Mouse (Mus musculus): Measurements from ENCODE around the gene Olfr643. TPM values are rescaled to one million over a fixed set of nuclear protein-coding genes. Genes with fewer than 3 reads are reported as not detected.

The Olfr643 gene
- polyA plus RNA-seq, 1 experiment from 2014 or later, result not detected

DNA sequence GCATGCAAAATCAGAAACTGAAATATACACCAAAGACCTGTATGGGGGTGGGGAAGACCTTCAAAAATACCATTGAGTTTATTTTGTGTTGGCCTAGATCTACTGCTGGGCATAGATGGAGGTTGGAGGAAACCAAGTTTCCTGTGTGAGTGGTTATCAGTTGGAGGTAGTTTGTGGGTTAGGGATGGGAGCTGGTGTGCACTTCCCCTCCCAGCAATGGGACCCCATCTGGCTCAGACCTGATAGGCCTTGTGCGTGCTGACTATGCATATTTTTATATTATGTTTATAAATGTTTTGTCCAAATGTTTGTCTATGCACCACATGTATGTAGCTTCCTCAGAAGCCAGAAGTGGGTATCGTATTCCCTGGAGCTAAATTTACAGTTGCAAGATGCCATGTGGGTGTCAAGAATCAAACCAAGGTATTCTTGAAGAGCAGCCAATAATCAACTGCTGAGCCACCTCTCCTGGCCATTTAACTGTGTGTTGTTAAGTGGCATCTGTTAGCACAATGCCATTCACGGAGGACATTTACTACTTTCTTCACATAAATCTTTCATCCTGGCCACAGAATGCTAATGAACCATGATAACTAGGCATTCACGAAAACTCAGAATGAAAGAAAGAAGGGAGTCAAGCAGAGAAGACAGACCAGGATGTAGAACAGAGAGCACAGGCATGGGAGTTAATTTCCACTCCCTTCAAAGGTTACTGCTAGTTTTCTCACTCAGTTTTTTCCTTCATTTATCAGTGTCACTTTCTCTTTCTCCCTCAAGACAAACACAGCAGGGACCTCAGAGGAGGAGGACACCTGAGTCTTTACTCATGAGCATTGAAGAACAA lies 33.1 kb downstream of the Olfr643 start:
- WGBS, result 56% methylated on average over 4 of the region's 4 CpGs
- no peak overlapping the region for H3K4me3 ChIP-seq

DNA sequence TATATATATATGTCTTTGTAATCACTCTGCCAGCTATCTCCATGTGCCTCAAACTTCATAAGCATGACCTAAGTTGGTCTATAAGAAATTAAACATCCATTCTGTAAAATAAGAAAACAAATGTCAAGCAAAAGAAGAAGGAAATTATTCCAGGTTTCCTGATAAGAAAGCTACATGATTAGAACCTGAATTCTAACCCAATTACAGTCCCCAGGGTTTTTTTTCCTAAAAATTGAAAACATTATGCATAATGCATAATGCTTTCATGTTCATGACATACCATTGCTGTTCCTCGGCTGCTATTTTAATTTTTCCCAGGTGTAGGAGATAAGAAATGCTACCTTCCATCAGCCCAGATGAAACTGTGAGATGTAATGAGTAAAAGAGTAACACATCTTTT lies 51.8 kb downstream of the Olfr643 start, which contains the start of gene Olfr645:
TSS of gene Olfr645 (minus strand) at position 101 of the 400 bp plus-strand sequence.
- WGBS, result 68% methylated on average over 1 of the region's 1 CpGs
- ATAC-seq (ENCODE audit: insufficient number of reproducible peaks, low FRiP score), result no peak

More for the DNA sequence above, 33.1 kb downstream of the Olfr643 start:
- no peaks in the 10 kb centered on the region for H3K27me3 ChIP-seq (replicated peaks)
- no peak overlapping the region for H3K4me2 ChIP-seq
- H3K4me1 ChIP-seq (replicated peaks), result no peaks in the 10 kb centered on the region
- no peak overlapping the region for H3K27ac ChIP-seq (ENCODE audit: poor library complexity, severe bottlenecking)
- ATAC-seq (ENCODE audit: insufficient number of reproducible peaks, low FRiP score), result no peak
- no peaks in the 10 kb centered on the region for H3K36me3 ChIP-seq
- H3K9me3 ChIP-seq (replicated peaks), result no peaks in the 10 kb centered on the region
- H3K9ac ChIP-seq, result no peak overlapping the region

DNA sequence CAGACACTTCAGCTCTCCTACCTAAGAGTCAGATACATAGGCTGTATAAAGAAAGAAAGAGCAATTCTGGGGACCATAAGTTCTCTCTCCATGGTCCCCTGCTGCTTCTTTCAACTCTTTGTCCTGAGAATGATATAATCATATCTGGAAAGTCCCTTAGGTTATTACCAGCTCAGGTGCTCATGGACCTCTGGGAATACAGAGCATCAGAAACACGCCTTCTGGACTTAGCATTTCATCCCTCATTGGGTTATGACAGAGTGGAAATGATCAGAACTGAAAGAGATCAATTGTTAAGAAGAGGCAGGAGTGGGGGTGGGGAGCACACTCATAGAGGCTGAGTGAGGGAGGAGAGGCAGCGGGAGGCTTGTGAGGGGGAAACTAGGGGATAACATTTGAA lies 65.4 kb downstream of the Olfr643 start, which contains the start of gene Olfr644:
TSS of gene Olfr644 (minus strand) at position 101 of the 400 bp plus-strand sequence.
- Histone ChIP-seq H3K4me2 (no peak within 1 kb of the TSS), H3K9me3 (replicated peaks) (0 out of 2 replicates have a peak, but pooled peaks cover 4% of the 10 kb centered on the region), H3K27ac (ENCODE audit: poor library complexity, severe bottlenecking) (no peak within 1 kb of the TSS), H3K4me3 (no peak within 1 kb of the TSS), H3K36me3 (no peaks in the 10 kb centered on the region), H3K4me1 (replicated peaks) (no peaks in the 10 kb centered on the region), H3K9ac (no peak within 1 kb of the TSS), H3K27me3 (replicated peaks) (no peaks in the 10 kb centered on the region)
- ATAC-seq (ENCODE audit: insufficient number of reproducible peaks, low FRiP score), result no peak
- WGBS, result 63% methylated on average over 2 of the region's 2 CpGs

More for the DNA sequence above, 51.8 kb downstream of the Olfr643 start, which contains the start of gene Olfr645:
- Histone ChIP-seq H3K4me1 (replicated peaks) (no peaks in the 10 kb centered on the region), H3K27me3 (replicated peaks) (no peaks in the 10 kb centered on the region), H3K27ac (ENCODE audit: poor library complexity, severe bottlenecking) (no peak within 1 kb of the TSS), H3K4me2 (no peak within 1 kb of the TSS), H3K36me3 (no peaks in the 10 kb centered on the region), H3K9ac (no peak within 1 kb of the TSS), H3K9me3 (replicated peaks) (no peaks in the 10 kb centered on the region), H3K4me3 (no peak within 1 kb of the TSS)

DNA sequence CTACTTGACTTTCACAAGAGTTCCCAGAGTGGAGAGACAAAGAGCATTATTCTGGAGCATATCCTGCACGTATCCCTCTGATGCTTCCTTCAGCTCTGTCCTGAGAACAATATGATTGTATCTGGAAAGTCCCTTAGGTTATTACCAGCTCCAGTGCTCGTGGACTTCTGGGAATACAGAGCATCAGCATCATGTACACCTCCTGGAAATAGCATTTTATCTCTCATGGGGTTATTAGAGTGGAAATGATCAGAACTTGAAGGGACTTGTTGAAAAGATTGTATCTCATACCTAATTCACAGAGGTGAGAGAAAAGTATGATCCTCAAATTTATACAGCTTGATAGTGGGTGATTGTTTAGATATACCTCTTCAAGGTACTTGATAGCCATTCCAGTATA lies 75.9 kb downstream of the Olfr643 start, which contains the start of gene 4930516K23Rik:
TSS of gene 4930516K23Rik (minus strand) at position 101 of the 400 bp plus-strand sequence.
- no peak for ATAC-seq (ENCODE audit: insufficient number of reproducible peaks, low FRiP score)
- H3K9me3 ChIP-seq (replicated peaks), result 0 out of 2 replicates have a peak, but pooled peaks cover 3% of the 10 kb centered on the region
- no peaks in the 10 kb centered on the region for H3K4me1 ChIP-seq (replicated peaks)
- no peak within 1 kb of the TSS for H3K4me2 ChIP-seq
- 52% methylated on average over 2 of the region's 2 CpGs for WGBS
- no peak within 1 kb of the TSS for H3K4me3 ChIP-seq
- H3K36me3 ChIP-seq, result no peaks in the 10 kb centered on the region
- H3K27me3 ChIP-seq (replicated peaks), result no peaks in the 10 kb centered on the region
- no peak within 1 kb of the TSS for H3K9ac ChIP-seq
- no peak within 1 kb of the TSS for H3K27ac ChIP-seq (ENCODE audit: poor library complexity, severe bottlenecking)

DNA sequence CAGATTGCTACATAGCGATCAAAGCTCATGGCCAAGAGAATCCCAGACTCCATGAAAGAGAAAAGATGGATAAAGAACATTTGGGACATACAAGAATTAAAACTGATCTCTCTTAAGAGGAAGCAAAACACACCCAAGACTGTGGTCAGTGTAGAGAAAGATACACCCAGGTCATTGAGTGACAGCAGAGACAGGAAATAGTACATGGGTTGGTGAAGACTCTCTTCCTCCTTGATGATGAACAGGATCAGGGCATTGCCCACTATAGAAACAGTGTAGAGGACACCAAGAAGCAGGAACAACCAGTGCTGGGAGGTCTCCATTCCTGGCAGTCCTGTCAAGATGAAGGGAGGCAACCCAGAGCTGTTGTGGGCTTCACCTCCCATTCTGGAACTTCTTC lies 78.0 kb downstream of the Olfr643 start:
- Histone ChIP-seq H3K4me3 (no peak overlapping the region), H3K4me1 (replicated peaks) (no peaks in the 10 kb centered on the region), H3K4me2 (no peak overlapping the region), H3K9ac (no peak overlapping the region), H3K36me3 (no peaks in the 10 kb centered on the region), H3K27me3 (replicated peaks) (no peaks in the 10 kb centered on the region), H3K9me3 (replicated peaks) (0 out of 2 replicates have a peak, but pooled peaks cover 5% of the 10 kb centered on the region), H3K27ac (ENCODE audit: poor library complexity, severe bottlenecking) (no peak overlapping the region)
- no peak for ATAC-seq (ENCODE audit: insufficient number of reproducible peaks, low FRiP score)
- 80% methylated on average over 1 of the region's 1 CpGs for WGBS

DNA sequence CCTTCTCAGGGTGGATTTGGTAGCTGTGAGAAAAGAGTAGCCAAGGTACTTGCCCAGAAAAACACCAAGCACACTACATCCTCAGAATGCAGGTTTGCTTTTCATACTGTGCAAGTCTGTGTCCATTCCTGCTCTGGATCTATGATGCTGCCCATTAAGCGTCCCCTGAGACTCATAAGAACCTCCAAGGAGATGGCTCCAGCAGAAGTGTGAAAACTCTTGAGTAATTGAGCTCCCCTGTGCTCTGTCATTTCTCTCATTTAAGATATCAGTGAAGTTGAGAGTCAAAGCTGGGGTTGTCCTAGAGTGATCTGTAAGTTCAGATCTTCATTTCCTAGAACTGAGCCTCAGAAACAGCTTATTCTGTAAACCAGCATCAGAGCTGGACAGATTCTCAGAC lies 84.6 kb downstream of the Olfr643 start, which contains the start of gene Olfr642:
TSS of gene Olfr642 (minus strand) at position 101 of the 400 bp plus-strand sequence.
- ATAC-seq (ENCODE audit: insufficient number of reproducible peaks, low FRiP score), result no peak

DNA sequence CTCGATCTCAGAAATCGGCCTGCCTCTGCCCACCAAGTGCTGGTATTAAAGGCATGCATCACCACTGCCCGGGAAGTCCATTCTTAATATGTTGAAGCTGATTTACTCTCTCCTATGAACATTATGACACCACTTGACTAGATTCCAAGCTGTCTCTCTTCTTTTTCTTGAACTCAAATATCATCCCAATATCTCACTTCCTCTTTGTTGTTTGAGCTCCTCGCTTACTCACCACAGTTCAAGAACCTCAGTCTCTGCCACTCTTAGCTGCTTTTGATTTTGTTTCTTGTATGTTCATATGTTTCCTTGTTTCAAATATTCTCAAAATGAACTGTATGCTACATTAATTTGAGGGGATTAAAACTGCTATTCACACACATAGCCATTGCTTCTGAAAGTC lies 86.5 kb downstream of the Olfr643 start:
- no peak overlapping the region for H3K4me3 ChIP-seq

More for the DNA sequence above, 84.6 kb downstream of the Olfr643 start, which contains the start of gene Olfr642:
- Histone ChIP-seq H3K4me2 (no peak within 1 kb of the TSS), H3K9me3 (replicated peaks) (0 out of 2 replicates have a peak, but pooled peaks cover 2% of the 10 kb centered on the region), H3K36me3 (no peaks in the 10 kb centered on the region), H3K4me3 (no peak within 1 kb of the TSS), H3K4me1 (replicated peaks) (no peaks in the 10 kb centered on the region), H3K9ac (no peak within 1 kb of the TSS), H3K27ac (ENCODE audit: poor library complexity, severe bottlenecking) (no peak within 1 kb of the TSS), H3K27me3 (replicated peaks) (no peaks in the 10 kb centered on the region)
- whole genome bisulfite sequencing, result 57% methylated on average over 1 of the region's 1 CpGs

DNA sequence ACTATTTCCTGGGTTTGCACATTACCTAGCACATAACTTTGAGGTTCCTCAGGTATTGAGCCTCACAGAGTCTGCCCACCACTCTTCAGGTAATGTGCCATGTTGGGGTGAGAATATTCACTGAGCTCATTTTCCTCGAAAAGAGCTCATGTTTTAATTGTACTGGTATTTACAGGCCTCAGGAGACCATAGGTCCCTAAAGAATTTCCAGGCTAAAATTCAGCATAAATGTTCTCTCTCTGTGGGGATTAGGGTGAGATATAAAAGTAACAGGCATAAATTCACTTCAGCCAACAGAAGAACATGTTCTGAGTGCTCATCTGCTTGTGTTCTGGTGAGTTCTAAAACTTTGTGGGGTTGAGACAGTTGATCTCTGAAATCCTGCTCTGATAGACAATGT lies 102.1 kb downstream of the Olfr643 start, which contains the start of gene Olfr641:
TSS of gene Olfr641 (plus strand) at position 301 of the 400 bp plus-strand sequence.
- Histone ChIP-seq H3K4me2 (no peak within 1 kb of the TSS), H3K27me3 (replicated peaks) (no peaks in the 10 kb centered on the region), H3K36me3 (no peaks in the 10 kb centered on the region), H3K4me1 (replicated peaks) (no peaks in the 10 kb centered on the region), H3K27ac (ENCODE audit: poor library complexity, severe bottlenecking) (no peak within 1 kb of the TSS), H3K9me3 (replicated peaks) (no peaks in the 10 kb centered on the region; the same call in 1 of the 2 replicates), H3K4me3 (no peak within 1 kb of the TSS), H3K9ac (no peak within 1 kb of the TSS)
- WGBS, result 64% methylated on average over 1 of the region's 1 CpGs
- ATAC-seq (ENCODE audit: insufficient number of reproducible peaks, low FRiP score), result no peak

More for the DNA sequence above, 86.5 kb downstream of the Olfr643 start:
- Histone ChIP-seq H3K9ac (no peak overlapping the region), H3K27ac (ENCODE audit: poor library complexity, severe bottlenecking) (no peak overlapping the region), H3K9me3 (replicated peaks) (0 out of 2 replicates have a peak, but pooled peaks cover under 1% of the 10 kb centered on the region), H3K4me1 (replicated peaks) (no peaks in the 10 kb centered on the region), H3K36me3 (no peaks in the 10 kb centered on the region), H3K27me3 (replicated peaks) (no peaks in the 10 kb centered on the region), H3K4me2 (no peak overlapping the region)
- 79% methylated on average over 4 of the region's 4 CpGs for WGBS
- no peak for ATAC-seq (ENCODE audit: insufficient number of reproducible peaks, low FRiP score)

DNA sequence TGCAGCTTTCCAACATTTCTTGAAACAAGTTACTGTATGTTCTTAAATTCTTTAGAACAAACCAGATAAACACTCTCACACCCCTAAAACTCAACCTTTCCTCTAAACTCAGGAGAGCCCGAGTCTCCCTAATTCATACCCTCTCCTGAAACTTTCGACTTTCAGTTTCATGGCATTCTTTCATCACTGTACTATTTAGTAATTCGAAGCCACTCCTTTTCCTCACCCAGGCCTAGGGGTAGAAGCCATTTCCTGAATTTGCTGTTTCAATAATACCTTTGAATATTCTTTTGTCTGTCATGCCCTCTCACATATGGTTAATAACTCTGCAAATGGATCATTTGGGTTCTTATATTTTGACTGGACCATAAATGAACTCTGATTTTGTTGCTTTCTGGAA lies 110.2 kb downstream of the Olfr643 start:
- Histone ChIP-seq H3K27me3 (replicated peaks) (no peaks in the 10 kb centered on the region), H3K36me3 (no peaks in the 10 kb centered on the region), H3K9ac (no peak overlapping the region), H3K4me3 (no peak overlapping the region), H3K27ac (ENCODE audit: poor library complexity, severe bottlenecking) (no peak overlapping the region), H3K9me3 (replicated peaks) (0 out of 2 replicates have a peak, but pooled peaks cover under 1% of the 10 kb centered on the region), H3K4me2 (no peak overlapping the region), H3K4me1 (replicated peaks) (no peaks in the 10 kb centered on the region)
- 70% methylated on average over 3 of the region's 3 CpGs for WGBS
- ATAC-seq (ENCODE audit: insufficient number of reproducible peaks, low FRiP score), result no peak

DNA sequence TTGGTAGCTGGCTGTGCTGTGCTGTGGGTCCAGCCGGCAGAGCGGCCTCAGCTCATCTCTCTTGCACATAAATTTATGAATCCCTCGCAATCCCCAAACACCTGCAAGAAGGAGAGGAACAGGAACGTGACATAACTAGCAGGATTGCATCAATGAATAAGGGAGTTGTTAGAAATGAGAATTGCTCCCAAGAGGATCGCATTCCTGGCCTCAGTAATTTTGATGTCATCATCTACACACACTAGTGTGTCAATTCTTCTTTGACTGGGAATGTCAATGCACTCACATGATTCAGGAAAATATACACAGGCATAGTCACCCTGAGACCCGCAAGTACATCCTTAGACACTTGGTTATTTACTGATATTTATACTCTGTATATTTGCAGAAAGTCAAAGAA lies 111.7 kb downstream of the Olfr643 start, which contains the start of gene Olfr640:
TSS of gene Olfr640 (minus strand) at position 101 of the 400 bp plus-strand sequence.
- Histone ChIP-seq H3K4me1 (replicated peaks) (no peaks in the 10 kb centered on the region), H3K27me3 (replicated peaks) (no peaks in the 10 kb centered on the region), H3K4me2 (no peak within 1 kb of the TSS), H3K9ac (no peak within 1 kb of the TSS), H3K4me3 (no peak within 1 kb of the TSS), H3K9me3 (replicated peaks) (0 out of 2 replicates have a peak, but pooled peaks cover 5% of the 10 kb centered on the region), H3K36me3 (no peaks in the 10 kb centered on the region), H3K27ac (ENCODE audit: poor library complexity, severe bottlenecking) (no peak within 1 kb of the TSS)
- WGBS, result 68% methylated on average over 6 of the region's 6 CpGs
- no peak for ATAC-seq (ENCODE audit: insufficient number of reproducible peaks, low FRiP score)

DNA sequence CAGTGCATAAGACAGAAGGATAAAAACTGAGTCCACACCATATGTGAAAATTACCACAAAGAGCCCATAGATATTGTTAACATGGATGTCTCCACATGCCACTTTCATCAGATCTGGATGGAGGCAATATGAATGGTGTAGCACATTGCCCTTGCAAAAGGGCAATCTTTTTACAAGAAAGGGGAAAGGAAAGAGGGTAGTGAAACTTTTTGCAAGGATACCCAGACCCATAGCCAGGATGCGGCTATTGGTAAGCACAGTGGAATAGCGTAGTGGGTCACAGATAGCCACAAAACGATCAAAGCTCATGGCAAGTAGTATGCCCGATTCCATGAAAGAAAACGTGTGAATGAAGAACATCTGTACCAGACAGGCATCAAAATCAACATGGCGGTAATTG lies 115.6 kb downstream of the Olfr643 start:
- no peaks in the 10 kb centered on the region for H3K27me3 ChIP-seq (replicated peaks)
- no peak for ATAC-seq (ENCODE audit: insufficient number of reproducible peaks, low FRiP score)
- no peaks in the 10 kb centered on the region for H3K36me3 ChIP-seq
- H3K9ac ChIP-seq, result no peak overlapping the region
- H3K27ac ChIP-seq (ENCODE audit: poor library complexity, severe bottlenecking), result no peak overlapping the region
- WGBS, result 88% methylated on average over 6 of the region's 6 CpGs
- no peak overlapping the region for H3K4me2 ChIP-seq
- H3K4me3 ChIP-seq, result no peak overlapping the region
- 0 out of 2 replicates have a peak, but pooled peaks cover 5% of the 10 kb centered on the region for H3K9me3 ChIP-seq (replicated peaks)
- H3K4me1 ChIP-seq (replicated peaks), result no peaks in the 10 kb centered on the region
